ENCODE assay signal across 8 mouse cellular contexts in genomic region chr10:79669576-79670057, GRCm38 (mm10). TPM values are rescaled to one million over a fixed set of nuclear protein-coding genes. Genes with fewer than 3 reads are reported as not detected.
DNase-seq lines count a peak whose midpoint lies in the region; ATAC-seq and TF ChIP-seq lines count a peak whose summit lies in the region.

No protein-coding gene starts in this region.

- peak overlapping the region; percentile 44 for H3K27ac ChIP-seq in MEL (ENCODE audit: control insufficient read depth, low read depth, low read length)
- H3K27ac ChIP-seq in forebrain, embryonic 15.5 days (replicated peaks), result peak overlapping the region; percentile 94
- peak overlapping the region; percentile 98 for H3K27ac ChIP-seq in hindbrain, embryonic 10.5 days

- ATAC-seq in forebrain, embryonic 15.5 days (replicated peaks), result peak; percentile 66

- WGBS in forebrain, embryonic 15.5 days, result under 1% methylated on average over 47 of the region's 47 CpGs
- WGBS in hindbrain, embryonic 10.5 days, result under 1% methylated on average over 47 of the region's 47 CpGs

- TF ChIP-seq CTCF in MEL (IDR thresholded peaks at IDR 0.05 in 2 of 3, conservative IDR thresholded peaks at IDR 0.05 in 1 of 3; ENCODE audit: control insufficient read depth in 1 of 3, insufficient read depth in 1 of 3, low read depth in 2 of 3, low read length in 3 of 3, poor library complexity in 1 of 3, severe bottlenecking in 1 of 3), result no peak

- H3K9ac ChIP-seq in MEL (ENCODE audit: control insufficient read depth, low read depth, low read length, poor library complexity, severe bottlenecking), result peak overlapping the region; percentile 85
- H3K9ac ChIP-seq in forebrain, embryonic 15.5 days (replicated peaks), result peak overlapping the region; percentile 91

- H3K79me2 ChIP-seq in MEL (ENCODE audit: control insufficient read depth, insufficient read depth, low read length, poor library complexity), result peaks cover 11% of the 10 kb centered on the region

- TF ChIP-seq POLR2A in MEL (IDR thresholded peaks at IDR 0.05; ENCODE audit: control insufficient read depth in 1 of 2, insufficient read depth in 1 of 2, low read depth in 1 of 2, low read length in 2 of 2, poor library complexity in 1 of 2), result 0 out of 4 replicates have a peak, but pooled peaks have one; percentile 1 to 38

- no peaks in the 10 kb centered on the region for H3K9me3 ChIP-seq in MEL (replicated peaks; ENCODE audit: insufficient read depth, low read length)
- H3K9me3 ChIP-seq in forebrain, embryonic 15.5 days, result no peaks in the 10 kb centered on the region
- no peaks in the 10 kb centered on the region for H3K9me3 ChIP-seq in hindbrain, embryonic 10.5 days

- peaks cover 0 to 9% of the 10 kb centered on the region in 2 experiments; a peak in 3 of 4 replicates for H3K4me1 ChIP-seq in MEL (ENCODE audit: control insufficient read depth in 1 of 2, insufficient read depth in 2 of 2, low read length in 2 of 2)
- H3K4me1 ChIP-seq in forebrain, embryonic 15.5 days, result peaks cover 21% of the 10 kb centered on the region
- peaks cover 32% of the 10 kb centered on the region for H3K4me1 ChIP-seq in hindbrain, embryonic 10.5 days (replicated peaks)

- peak; percentile 80 for DNase-seq in MEL (ENCODE audit: low read depth, low spot score)
- DNase-seq in cerebellum, adult 11-12 months, result peak; percentile 81
- DNase-seq in hindbrain, embryonic 10.5 days (ENCODE audit: low spot score), result peak; percentile 86
- DNase-seq in layer of hippocampus, postnatal 10 days (ENCODE audit: low spot score in 2 of 2), result peak; percentile 82 to 86
- DNase-seq in lung, postnatal 14 days, result peak; percentile 71
- DNase-seq in retina, postnatal 1 day, result peak; percentile 84
- peak; percentile 89 for DNase-seq in thymus, postnatal 4 days

- H3K36me3 ChIP-seq in MEL (ENCODE audit: control insufficient read depth in 1 of 2, insufficient read depth in 2 of 2, low read length in 2 of 2), result peaks cover 0 to 4% of the 10 kb centered on the region in 2 experiments; a peak in 1 of 4 replicates
- no peaks in the 10 kb centered on the region for H3K36me3 ChIP-seq in forebrain, embryonic 15.5 days
- peaks cover 31% of the 10 kb centered on the region for H3K36me3 ChIP-seq in hindbrain, embryonic 10.5 days

- TF ChIP-seq EP300 in MEL (IDR thresholded peaks at IDR 0.05; ENCODE audit: low read depth in 1 of 2, low read length in 2 of 2), result no peak

- no peak for TF ChIP-seq RAD21 in MEL (IDR thresholded peaks at IDR 0.05; ENCODE audit: low read depth, low read length)

- no peaks in the 10 kb centered on the region for H3K27me3 ChIP-seq in MEL (ENCODE audit: control insufficient read depth in 1 of 2, insufficient read depth in 2 of 2, low read length in 2 of 2)
- no peaks in the 10 kb centered on the region for H3K27me3 ChIP-seq in forebrain, embryonic 15.5 days
- no peaks in the 10 kb centered on the region for H3K27me3 ChIP-seq in hindbrain, embryonic 10.5 days (ENCODE audit: insufficient read depth, poor library complexity, severe bottlenecking)

- peak overlapping the region; percentile 60 to 88 for H3K4me3 ChIP-seq in MEL (ENCODE audit: control insufficient read depth in 1 of 2, insufficient read depth in 1 of 2, low read depth in 2 of 2, low read length in 2 of 2)
- H3K4me3 ChIP-seq in forebrain, embryonic 15.5 days, result peak overlapping the region; percentile 92
- peak overlapping the region; percentile 77 for H3K4me3 ChIP-seq in hindbrain, embryonic 10.5 days

- peak overlapping the region; percentile 79 for H3K4me2 ChIP-seq in forebrain, embryonic 15.5 days (replicated peaks)

TF ChIP-seq in MEL, 35 proteins besides CTCF, POLR2A, EP300 and RAD21 (continues in another document):
- TF ChIP-seq GABPA (IDR thresholded peaks at IDR 0.05; ENCODE audit: low read depth, low read length) (no peak), SIN3A (IDR thresholded peaks at IDR 0.05; ENCODE audit: low read length) (peak; percentile 50; the same call in 1 of the 2 replicates), TCF12 (IDR thresholded peaks at IDR 0.05; ENCODE audit: low read depth, low read length) (no peak), POLR2AphosphoS2 (IDR thresholded peaks at IDR 0.05; ENCODE audit: low read length) (no peak), TAL1 (IDR thresholded peaks at IDR 0.05; ENCODE audit: low read length) (no peak), JUND (IDR thresholded peaks at IDR 0.05; ENCODE audit: low read depth, low read length) (no peak), POLR2AphosphoS5 (IDR thresholded peaks at IDR 0.05; ENCODE audit: borderline replicate concordance, low read depth, low read length) (no peak), BHLHE40 (IDR thresholded peaks at IDR 0.05; ENCODE audit: borderline replicate concordance, low read depth, low read length) (no peak), MYB (IDR thresholded peaks at IDR 0.05; ENCODE audit: low read depth, low read length) (no peak), RCOR1 (IDR thresholded peaks at IDR 0.05; ENCODE audit: low read depth, low read length) (no peak), CHD1 (IDR thresholded peaks at IDR 0.05; ENCODE audit: low read depth, low read length) (no peak), MAX (IDR thresholded peaks at IDR 0.05; ENCODE audit: low read length) (0 out of 2 replicates have a peak, but pooled peaks have one; percentile 5), NRF1 (IDR thresholded peaks at IDR 0.05; ENCODE audit: insufficient read depth, low read depth, low read length, poor library complexity, severe bottlenecking) (peak; percentile 41; the same call in 1 of the 2 replicates), ZKSCAN1 (IDR thresholded peaks at IDR 0.05; ENCODE audit: low read depth, low read length) (no peak), ZC3H11A (IDR thresholded peaks at IDR 0.05; ENCODE audit: low read depth, low read length) (no peak), NELFE (IDR thresholded peaks at IDR 0.05; ENCODE audit: low read depth, low read length) (no peak), GATA1 (IDR thresholded peaks at IDR 0.05; ENCODE audit: low read depth, low read length) (no peak), MAFK (IDR thresholded peaks at IDR 0.05; ENCODE audit: borderline replicate concordance, low read depth, low read length) (no peak), ZMIZ1 (IDR thresholded peaks at IDR 0.05; ENCODE audit: low read depth, low read length) (no peak), SMC3 (IDR thresholded peaks at IDR 0.05; ENCODE audit: low read depth, low read length) (no peak), ETS1 (IDR thresholded peaks at IDR 0.05; ENCODE audit: low read depth, low read length) (no peak), CHD2 (IDR thresholded peaks at IDR 0.05; ENCODE audit: low read length) (no peak), MEF2A (IDR thresholded peaks at IDR 0.05; ENCODE audit: extremely low read depth, insufficient replicate concordance, low read depth, low read length, poor library complexity, severe bottlenecking) (no peak), MAZ (IDR thresholded peaks at IDR 0.05; ENCODE audit: low read depth, low read length) (no peak), MXI1 (IDR thresholded peaks at IDR 0.05; ENCODE audit: low read depth, low read length) (peak; percentile 34; the same call in 1 of the 2 replicates), USF1 (IDR thresholded peaks at IDR 0.05; ENCODE audit: low read depth, low read length) (no peak), MYC (IDR thresholded peaks at IDR 0.05; ENCODE audit: low read depth, low read length) (no peak), ELF1 (IDR thresholded peaks at IDR 0.05; ENCODE audit: low read depth, low read length) (peak; percentile 87)

RNA-seq across cellular contexts. Expression of gene Tpgs1, which starts 0.4 kb away (rescaled TPM):
- 17.7 and 23.5 TPM in 2 replicates for total RNA-seq in MEL (2012; rRNA removed)
- polyA plus RNA-seq in MEL (2012; ENCODE audit: insufficient read depth in 1 of 2, insufficient read length in 2 of 2, low read depth in 1 of 2, low replicate concordance in 2 of 2, missing spikeins in 1 of 2), result 10 to 100 TPM in 1 of 2 experiments, not detected in 1; 48.0 TPM
- 80.0 and 83.6 TPM in 2 replicates for polyA plus RNA-seq in forebrain, embryonic 15.5 days (2015; fragmentation: Nextera tagmentation; extraction: Ambion mirVana)
- polyA plus RNA-seq in hindbrain, embryonic 10.5 days (2016; fragmentation: Nextera tagmentation; extraction: Ambion mirVana), result 66.0 and 76.6 TPM in 2 replicates
- total RNA-seq in layer of hippocampus, postnatal 10 days (2021), result 10 to 100 TPM; 68.5 to 80.9 TPM

RNA-seq across cellular contexts. Expression of gene Madcam1, which starts 5.3 kb away (rescaled TPM):
- not detected in 2 replicates for total RNA-seq in MEL (2012; rRNA removed)
- not detected for polyA plus RNA-seq in MEL (2012; ENCODE audit: insufficient read depth in 1 of 2, insufficient read length in 2 of 2, low read depth in 1 of 2, low replicate concordance in 2 of 2, missing spikeins in 1 of 2)
- polyA plus RNA-seq in forebrain, embryonic 15.5 days (2015; fragmentation: Nextera tagmentation; extraction: Ambion mirVana), result 0.95 and 1.3 TPM in 2 replicates
- polyA plus RNA-seq in hindbrain, embryonic 10.5 days (2016; fragmentation: Nextera tagmentation; extraction: Ambion mirVana), result 1.4 and 1.5 TPM in 2 replicates
- under 1 TPM in 1 of 2 experiments, not detected in 1; 0.32 TPM for total RNA-seq in layer of hippocampus, postnatal 10 days (2021)

RNA-seq across cellular contexts. Expression of gene Cdc34, which starts 12.4 kb away (rescaled TPM):
- total RNA-seq in MEL (2012; rRNA removed), result 288 and 318 TPM in 2 replicates
- polyA plus RNA-seq in MEL (2012; ENCODE audit: insufficient read depth in 1 of 2, insufficient read length in 2 of 2, low read depth in 1 of 2, low replicate concordance in 2 of 2, missing spikeins in 1 of 2), result 100 to 1,000 TPM; 417 to 422 TPM
- polyA plus RNA-seq in forebrain, embryonic 15.5 days (2015; fragmentation: Nextera tagmentation; extraction: Ambion mirVana), result 75.7 and 81.2 TPM in 2 replicates
- 243 and 244 TPM in 2 replicates for polyA plus RNA-seq in hindbrain, embryonic 10.5 days (2016; fragmentation: Nextera tagmentation; extraction: Ambion mirVana)
- 10 to 100 TPM; 54.8 to 56.2 TPM for total RNA-seq in layer of hippocampus, postnatal 10 days (2021)

RNA-seq across cellular contexts. Expression of gene Gzmm, which starts 19.2 kb away (rescaled TPM):
- 1.5 and 2.5 TPM in 2 replicates for total RNA-seq in MEL (2012; rRNA removed)
- polyA plus RNA-seq in MEL (2012; ENCODE audit: insufficient read depth in 1 of 2, insufficient read length in 2 of 2, low read depth in 1 of 2, low replicate concordance in 2 of 2, missing spikeins in 1 of 2), result 1 to 10 TPM in 1 of 2 experiments, not detected in 1; 2.3 TPM
- polyA plus RNA-seq in forebrain, embryonic 15.5 days (2015; fragmentation: Nextera tagmentation; extraction: Ambion mirVana), result 2.0 and 2.3 TPM in 2 replicates
- polyA plus RNA-seq in hindbrain, embryonic 10.5 days (2016; fragmentation: Nextera tagmentation; extraction: Ambion mirVana), result 0.75 and 1.2 TPM in 2 replicates
- 1 to 10 TPM; 1.6 to 1.8 TPM for total RNA-seq in layer of hippocampus, postnatal 10 days (2021)

RNA-seq across cellular contexts. Expression of gene Odf3l2, which starts 24.1 kb away (rescaled TPM):
- not detected in 2 replicates for total RNA-seq in MEL (2012; rRNA removed)
- not detected for polyA plus RNA-seq in MEL (2012; ENCODE audit: insufficient read depth in 1 of 2, insufficient read length in 2 of 2, low read depth in 1 of 2, low replicate concordance in 2 of 2, missing spikeins in 1 of 2)
- polyA plus RNA-seq in forebrain, embryonic 15.5 days (2015; fragmentation: Nextera tagmentation; extraction: Ambion mirVana), result 0.32 TPM in 1 of 2 replicates, not detected in the other
- polyA plus RNA-seq in hindbrain, embryonic 10.5 days (2016; fragmentation: Nextera tagmentation; extraction: Ambion mirVana), result not detected in 2 replicates
- total RNA-seq in layer of hippocampus, postnatal 10 days (2021), result under 1 TPM; 0.39 to 0.62 TPM

Comparison
In these comparisons a context has a peak if more than half of its experiments do, and no peak if none do; other contexts are left out.
1. Peak in every context shown above with its lines: DNase-seq, ATAC-seq, H3K4me3 ChIP-seq and H3K27ac ChIP-seq.
2. H3K27ac ChIP-seq: peak in every context shown above with its lines; median percentile 98 in hindbrain, embryonic 10.5 days; 94 in forebrain, embryonic 15.5 days; 44 in MEL.